19 mouse cellular contexts compared by ENCODE assay signal in the genomic region with DNA sequence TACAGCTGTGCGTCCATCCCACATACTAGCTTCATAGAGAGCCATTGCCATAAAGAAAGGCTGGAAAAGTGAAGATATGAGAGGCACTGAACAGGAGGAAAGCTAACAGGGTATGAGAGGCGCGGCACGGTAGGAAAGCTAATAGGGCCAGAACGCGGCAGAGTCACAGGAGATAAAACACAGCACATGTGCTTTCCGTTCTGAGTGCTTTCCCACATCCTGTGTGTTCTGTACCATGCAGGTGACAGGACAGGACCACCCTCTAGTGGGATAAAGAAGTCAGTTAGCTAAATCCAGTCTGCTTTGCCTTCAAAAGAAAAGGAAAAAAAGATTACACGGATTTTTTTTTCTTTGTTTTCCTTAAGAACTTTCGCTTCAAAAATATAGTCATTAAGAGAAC.
DNase-seq lines count a peak whose midpoint lies in the region; ATAC-seq and TF ChIP-seq lines count a peak whose summit lies in the region.
"Had no signal": no experiment of that assay in that cellular context is flagged by ENCODE, and none has a peak within 500 bp of the region (broad histone marks: within the 10 kb centered on the region; RNA-seq: fewer than 3 reads in every experiment).

No protein-coding gene starts in this region.

- no peaks in the 10 kb centered on the region for H3K4me1 ChIP-seq in heart, embryonic 12.5 days (replicated peaks)
- no peaks in the 10 kb centered on the region for H3K4me1 ChIP-seq in midbrain, postnatal 0 days (ENCODE audit: insufficient read depth, low read length)
- no peaks in the 10 kb centered on the region for H3K4me1 ChIP-seq in midbrain, embryonic 13.5 days (replicated peaks)
- H3K4me1 ChIP-seq in stomach, postnatal 0 days (replicated peaks; ENCODE audit: control insufficient read depth, insufficient read depth): no peaks in the 10 kb centered on the region
- H3K4me1 ChIP-seq: hindbrain, embryonic 12.5 days; liver, embryonic 15.5 days; midbrain, embryonic 12.5 days had no signal

- WGBS in heart, embryonic 12.5 days: 59% methylated on average over 9 of the region's 9 CpGs
- 68% methylated on average over 9 of the region's 9 CpGs for WGBS in midbrain, postnatal 0 days
- 78% methylated on average over 9 of the region's 9 CpGs for WGBS in midbrain, embryonic 13.5 days
- 40% methylated on average over 9 of the region's 9 CpGs for WGBS in stomach, postnatal 0 days

- no peaks in the 10 kb centered on the region for H3K9me3 ChIP-seq in heart, embryonic 12.5 days (replicated peaks)
- H3K9me3 ChIP-seq in midbrain, postnatal 0 days (ENCODE audit: low read length): no peaks in the 10 kb centered on the region
- H3K9me3 ChIP-seq in midbrain, embryonic 13.5 days: no peaks in the 10 kb centered on the region
- no peaks in the 10 kb centered on the region for H3K9me3 ChIP-seq in stomach, postnatal 0 days (ENCODE audit: control insufficient read depth, low read length)
- H3K9me3 ChIP-seq: hindbrain, embryonic 12.5 days; liver, embryonic 15.5 days; midbrain, embryonic 12.5 days had no signal

- H3K4me3 ChIP-seq in heart, embryonic 12.5 days: no peak overlapping the region
- H3K4me3 ChIP-seq in midbrain, postnatal 0 days (ENCODE audit: low read depth, low read length): no peak overlapping the region
- no peak overlapping the region for H3K4me3 ChIP-seq in midbrain, embryonic 13.5 days (replicated peaks)
- H3K4me3 ChIP-seq in stomach, postnatal 0 days (ENCODE audit: low read depth, low read length): no peak overlapping the region
- H3K4me3 ChIP-seq: erythroblast, embryonic 14.5 days; hindbrain, embryonic 12.5 days; liver, embryonic 15.5 days; midbrain, embryonic 12.5 days had no signal

- intact Hi-C loops in heart, postnatal 10 days (cut with DNase I): no loop called here

- H3K9ac ChIP-seq in heart, embryonic 12.5 days: no peak overlapping the region
- H3K9ac ChIP-seq in midbrain, postnatal 0 days (replicated peaks; ENCODE audit: low read length, poor library complexity, severe bottlenecking): no peak overlapping the region
- H3K9ac ChIP-seq in midbrain, embryonic 13.5 days (replicated peaks): no peak overlapping the region
- H3K9ac ChIP-seq in stomach, postnatal 0 days (ENCODE audit: low read length): no peak overlapping the region
- H3K9ac ChIP-seq: hindbrain, embryonic 12.5 days; liver, embryonic 15.5 days; midbrain, embryonic 12.5 days had no signal

- no peaks in the 10 kb centered on the region for H3K27me3 ChIP-seq in heart, embryonic 12.5 days (replicated peaks)
- H3K27me3 ChIP-seq in midbrain, postnatal 0 days (ENCODE audit: insufficient read depth, low read length): no peaks in the 10 kb centered on the region
- H3K27me3 ChIP-seq in midbrain, embryonic 13.5 days: no peaks in the 10 kb centered on the region
- no peaks in the 10 kb centered on the region for H3K27me3 ChIP-seq in stomach, postnatal 0 days (ENCODE audit: control insufficient read depth, insufficient read depth, low read length)
- H3K27me3 ChIP-seq: hindbrain, embryonic 12.5 days; liver, embryonic 15.5 days; midbrain, embryonic 12.5 days had no signal

- ATAC-seq in heart, embryonic 12.5 days (ENCODE audit: insufficient number of reproducible peaks, low FRiP score): no peak
- ATAC-seq in midbrain, postnatal 0 days (ENCODE audit: low FRiP score): no peak
- ATAC-seq in midbrain, embryonic 13.5 days: no peak
- ATAC-seq in stomach, postnatal 0 days (ENCODE audit: low FRiP score, low TSS enrichment): no peak
- ATAC-seq: forebrain, embryonic 16.5 days had no signal

- TF ChIP-seq CTCF in midbrain, postnatal 0 days (IDR thresholded peaks at IDR 0.05): peak; percentile 72
- TF ChIP-seq CTCF in stomach, postnatal 0 days (IDR thresholded peaks at IDR 0.05; ENCODE audit: low read depth): peak; percentile 56

- H3K27ac ChIP-seq in heart, embryonic 12.5 days (ENCODE audit: poor library complexity, severe bottlenecking): no peak overlapping the region
- H3K27ac ChIP-seq in midbrain, postnatal 0 days (ENCODE audit: low read depth, low read length): no peak overlapping the region
- H3K27ac ChIP-seq in midbrain, embryonic 13.5 days: no peak overlapping the region
- no peak overlapping the region for H3K27ac ChIP-seq in stomach, postnatal 0 days (replicated peaks)
- H3K27ac ChIP-seq: hindbrain, embryonic 12.5 days; liver, embryonic 15.5 days; midbrain, embryonic 12.5 days had no signal

- H3K4me2 ChIP-seq in heart, embryonic 12.5 days: no peak overlapping the region
- H3K4me2 ChIP-seq in midbrain, postnatal 0 days (ENCODE audit: low read depth, low read length, poor library complexity, severe bottlenecking): no peak overlapping the region
- no peak overlapping the region for H3K4me2 ChIP-seq in midbrain, embryonic 13.5 days (replicated peaks)
- no peak overlapping the region for H3K4me2 ChIP-seq in stomach, postnatal 0 days (replicated peaks; ENCODE audit: low read depth)
- H3K4me2 ChIP-seq: hindbrain, embryonic 12.5 days; liver, embryonic 15.5 days; midbrain, embryonic 12.5 days had no signal

- H3K36me3 ChIP-seq in heart, embryonic 12.5 days: no peaks in the 10 kb centered on the region
- H3K36me3 ChIP-seq in midbrain, postnatal 0 days (ENCODE audit: insufficient read depth, low read length): no peaks in the 10 kb centered on the region
- no peaks in the 10 kb centered on the region for H3K36me3 ChIP-seq in midbrain, embryonic 13.5 days
- H3K36me3 ChIP-seq in stomach, postnatal 0 days (ENCODE audit: control insufficient read depth, insufficient read depth, low read length): no peaks in the 10 kb centered on the region
- H3K36me3 ChIP-seq: hindbrain, embryonic 12.5 days; liver, embryonic 15.5 days; midbrain, embryonic 12.5 days had no signal

- no peak for TF ChIP-seq EP300 in stomach, postnatal 0 days (optimal IDR thresholded peaks at IDR 0.05)

- DNase-seq in heart, postnatal 10 days: peak; percentile 9
- peak; percentile 48 for DNase-seq in midbrain, postnatal 0 days (ENCODE audit: low spot score)
- DNase-seq in stomach, postnatal 0 days (ENCODE audit: low spot score): no peak
- no peak for DNase-seq in spleen, adult 18-20 months
- DNase-seq in liver: no peak
- DNase-seq: adrenal gland, adult 8-10 months; cerebellum, adult 18-20 months; gastrocnemius, postnatal 10 days; kidney, adult 11 months; kidney, postnatal 36 days; left cerebral cortex, postnatal 4 days; lung, postnatal 36 days had no signal

Comparison
In these comparisons a context has a peak if more than half of its experiments do, and no peak if none do; other contexts are left out.
1. DNase-seq: peak in heart, postnatal 10 days (2 of 2) and midbrain, postnatal 0 days (single experiment); none in stomach, postnatal 0 days (single experiment), spleen, adult 18-20 months (0 of 2) and liver (single experiment).